14 mouse cellular contexts compared by ENCODE assay signal in genomic region chr1:144775331-144775730, GRCm38 (mm10). TPM values are rescaled to one million over a fixed set of nuclear protein-coding genes. Genes with fewer than 3 reads are reported as not detected.
DNase-seq lines count a peak whose midpoint lies in the region; ATAC-seq and TF ChIP-seq lines count a peak whose summit lies in the region.
"Had no signal": no experiment of that assay in that cellular context is flagged by ENCODE, and none has a peak within 500 bp of the region (broad histone marks: within the 10 kb centered on the region; RNA-seq: fewer than 3 reads in every experiment).

Gene Rgs18 (minus strand): TSS chr1:144775435.

- 74% methylated on average over 5 of the region's 5 CpGs for WGBS in stomach, postnatal 0 days
- 81% methylated on average over 5 of the region's 5 CpGs for WGBS in midbrain, embryonic 16.5 days

- TF ChIP-seq RAD21 in MEL (IDR thresholded peaks at IDR 0.05; ENCODE audit: low read depth, low read length), result peak; percentile 5

- no peak within 1 kb of the TSS for H3K4me2 ChIP-seq in stomach, postnatal 0 days (replicated peaks; ENCODE audit: low read depth)
- H3K4me2 ChIP-seq in midbrain, embryonic 16.5 days (ENCODE audit: low read length), result no peak within 1 kb of the TSS
- H3K4me2 ChIP-seq: limb, embryonic 15.5 days had no signal

- H3K9me3 ChIP-seq in MEL (replicated peaks; ENCODE audit: insufficient read depth, low read length), result no peaks in the 10 kb centered on the region
- no peaks in the 10 kb centered on the region for H3K9me3 ChIP-seq in stomach, postnatal 0 days (ENCODE audit: control insufficient read depth, low read length)
- no peaks in the 10 kb centered on the region for H3K9me3 ChIP-seq in midbrain, embryonic 16.5 days (replicated peaks; ENCODE audit: control insufficient read depth, low read length, poor library complexity, severe bottlenecking)
- H3K9me3 ChIP-seq: limb, embryonic 15.5 days had no signal

- ATAC-seq in hematopoietic stem cell, adult 5-6 weeks (replicated peaks in 1 of 2; ENCODE audit: insufficient read depth in 1 of 2, low FRiP score in 2 of 2, low TSS enrichment in 1 of 2, low read depth in 1 of 2, poor library complexity in 2 of 2, severe bottlenecking in 2 of 2), result peak; percentile 99 to 100
- peak; percentile 98 for ATAC-seq in megakaryocyte-erythroid progenitor cell, adult 5-6 weeks (replicated peaks; ENCODE audit: low FRiP score, low TSS enrichment, poor library complexity, severe bottlenecking)
- no peak for ATAC-seq in stomach, postnatal 0 days (ENCODE audit: low FRiP score, low TSS enrichment)
- ATAC-seq in midbrain, embryonic 16.5 days, result no peak
- ATAC-seq: inflammation-experienced regulatory T-cells, adult 6 months had no signal

- peaks cover 3 to 8% of the 10 kb centered on the region in 2 experiments; a peak in 3 of 4 replicates for H3K4me1 ChIP-seq in MEL (ENCODE audit: control insufficient read depth in 1 of 2, insufficient read depth in 2 of 2, low read length in 2 of 2)
- H3K4me1 ChIP-seq in stomach, postnatal 0 days (replicated peaks; ENCODE audit: control insufficient read depth, insufficient read depth), result no peaks in the 10 kb centered on the region
- H3K4me1 ChIP-seq in midbrain, embryonic 16.5 days (ENCODE audit: control insufficient read depth, insufficient read depth, low read length), result no peaks in the 10 kb centered on the region
- H3K4me1 ChIP-seq: limb, embryonic 15.5 days had no signal

- H3K79me2 ChIP-seq in MEL (ENCODE audit: control insufficient read depth, insufficient read depth, low read length, poor library complexity), result peaks cover 4% of the 10 kb centered on the region

- DNase-seq in kidney, adult 9 months, result peak; percentile 3
- DNase-seq in kidney, postnatal 10 days, result no peak
- DNase-seq in MEL (ENCODE audit: low read depth, low spot score), result peak; percentile 96
- DNase-seq in left cerebral cortex, postnatal 25 days (ENCODE audit: low spot score in 2 of 2), result no peak
- DNase-seq in stomach, postnatal 0 days (ENCODE audit: low spot score), result no peak
- DNase-seq: adrenal gland, adult 8-10 months; cerebellum, postnatal 10 days; right cerebral cortex, adult 18-20 months had no signal

- TF ChIP-seq POLR2A in MEL (IDR thresholded peaks at IDR 0.05; ENCODE audit: control insufficient read depth in 1 of 2, insufficient read depth in 1 of 2, low read depth in 1 of 2, low read length in 2 of 2, poor library complexity in 1 of 2), result peak in 1 of 2 experiments; percentile 32; a peak in 1 of 4 replicates

- intact Hi-C loops in left cerebral cortex, postnatal 25 days (cut with DNase I), result no loop called here

- H3K4me3 ChIP-seq in MEL (ENCODE audit: control insufficient read depth in 1 of 2, insufficient read depth in 1 of 2, low read depth in 2 of 2, low read length in 2 of 2), result peak within 1 kb of the TSS; percentile 56 to 63
- no peak within 1 kb of the TSS for H3K4me3 ChIP-seq in stomach, postnatal 0 days (ENCODE audit: low read depth, low read length)
- no peak within 1 kb of the TSS for H3K4me3 ChIP-seq in midbrain, embryonic 16.5 days (ENCODE audit: low read depth, low read length)
- H3K4me3 ChIP-seq: limb, embryonic 15.5 days; myocyte had no signal

- peak within 1 kb of the TSS; percentile 70 for H3K9ac ChIP-seq in MEL (ENCODE audit: control insufficient read depth, low read depth, low read length, poor library complexity, severe bottlenecking)
- no peak within 1 kb of the TSS for H3K9ac ChIP-seq in stomach, postnatal 0 days (ENCODE audit: low read length)
- no peak within 1 kb of the TSS for H3K9ac ChIP-seq in midbrain, embryonic 16.5 days (ENCODE audit: low read depth, low read length)
- H3K9ac ChIP-seq: limb, embryonic 15.5 days had no signal

- peaks cover 0 to 12% of the 10 kb centered on the region in 2 experiments; a peak in 2 of 4 replicates for H3K36me3 ChIP-seq in MEL (ENCODE audit: control insufficient read depth in 1 of 2, insufficient read depth in 2 of 2, low read length in 2 of 2)
- no peaks in the 10 kb centered on the region for H3K36me3 ChIP-seq in stomach, postnatal 0 days (ENCODE audit: control insufficient read depth, insufficient read depth, low read length)
- no peaks in the 10 kb centered on the region for H3K36me3 ChIP-seq in midbrain, embryonic 16.5 days (ENCODE audit: control insufficient read depth, insufficient read depth, low read length)
- H3K36me3 ChIP-seq: limb, embryonic 15.5 days had no signal

- H3K27me3 ChIP-seq in MEL (ENCODE audit: control insufficient read depth in 1 of 2, insufficient read depth in 2 of 2, low read length in 2 of 2), result no peaks in the 10 kb centered on the region
- H3K27me3 ChIP-seq in stomach, postnatal 0 days (ENCODE audit: control insufficient read depth, insufficient read depth, low read length), result no peaks in the 10 kb centered on the region
- H3K27me3 ChIP-seq in midbrain, embryonic 16.5 days (ENCODE audit: control insufficient read depth, insufficient read depth, low read depth, low read length), result no peaks in the 10 kb centered on the region
- H3K27me3 ChIP-seq: limb, embryonic 15.5 days had no signal

- TF ChIP-seq EP300 in MEL (IDR thresholded peaks at IDR 0.05; ENCODE audit: low read depth in 1 of 2, low read length in 2 of 2), result peak; percentile 98 to 100
- no peak for TF ChIP-seq EP300 in stomach, postnatal 0 days (optimal IDR thresholded peaks at IDR 0.05)

- no peak for TF ChIP-seq CTCF in MEL (IDR thresholded peaks at IDR 0.05 in 2 of 3, conservative IDR thresholded peaks at IDR 0.05 in 1 of 3; ENCODE audit: control insufficient read depth in 1 of 3, insufficient read depth in 1 of 3, low read depth in 2 of 3, low read length in 3 of 3, poor library complexity in 1 of 3, severe bottlenecking in 1 of 3)
- TF ChIP-seq CTCF in stomach, postnatal 0 days (IDR thresholded peaks at IDR 0.05; ENCODE audit: low read depth), result no peak

- H3K27ac ChIP-seq in MEL (ENCODE audit: control insufficient read depth, low read depth, low read length), result peak within 1 kb of the TSS; percentile 96
- no peak within 1 kb of the TSS for H3K27ac ChIP-seq in stomach, postnatal 0 days (replicated peaks)
- no peak within 1 kb of the TSS for H3K27ac ChIP-seq in midbrain, embryonic 16.5 days (ENCODE audit: low read length)
- H3K27ac ChIP-seq: limb, embryonic 15.5 days had no signal

TF ChIP-seq in MEL, 35 proteins besides CTCF, POLR2A, EP300 and RAD21:
- TF ChIP-seq BHLHE40 (IDR thresholded peaks at IDR 0.05; ENCODE audit: borderline replicate concordance, low read depth, low read length), result peak; percentile 64; the same call in 1 of the 2 replicates
- peak; percentile 72 for TF ChIP-seq CHD2 (IDR thresholded peaks at IDR 0.05; ENCODE audit: low read length)
- no peak for TF ChIP-seq UBTF (IDR thresholded peaks at IDR 0.05; ENCODE audit: borderline replicate concordance, insufficient read depth, low read depth, low read length)
- TF ChIP-seq RCOR1 (IDR thresholded peaks at IDR 0.05; ENCODE audit: low read depth, low read length), result peak; percentile 97
- TF ChIP-seq NELFE (IDR thresholded peaks at IDR 0.05; ENCODE audit: low read depth, low read length), result 0 out of 2 replicates have a peak, but pooled peaks have one; percentile 30
- TF ChIP-seq GATA1 (IDR thresholded peaks at IDR 0.05; ENCODE audit: low read depth, low read length), result peak; percentile 98
- TF ChIP-seq ETS1 (IDR thresholded peaks at IDR 0.05; ENCODE audit: low read depth, low read length), result peak; percentile 92
- TF ChIP-seq ZNF384 (IDR thresholded peaks at IDR 0.05; ENCODE audit: low read depth, low read length), result peak; percentile 60
- peak; percentile 98 for TF ChIP-seq TCF12 (IDR thresholded peaks at IDR 0.05; ENCODE audit: low read depth, low read length)
- no peak for TF ChIP-seq KAT2A (conservative IDR thresholded peaks at IDR 0.05; ENCODE audit: low read depth, low read length)
- TF ChIP-seq ELF1 (IDR thresholded peaks at IDR 0.05; ENCODE audit: low read depth, low read length), result no peak
- TF ChIP-seq MAFK (IDR thresholded peaks at IDR 0.05; ENCODE audit: borderline replicate concordance, low read depth, low read length), result peak; percentile 72; the same call in 1 of the 2 replicates
- peak; percentile 53; the same call in 1 of the 2 replicates for TF ChIP-seq MAZ (IDR thresholded peaks at IDR 0.05; ENCODE audit: low read depth, low read length)
- peak; percentile 77 for TF ChIP-seq TBP (IDR thresholded peaks at IDR 0.05; ENCODE audit: low read depth, low read length)
- TF ChIP-seq MXI1 (IDR thresholded peaks at IDR 0.05; ENCODE audit: low read depth, low read length), result 0 out of 2 replicates have a peak, but pooled peaks have one; percentile 47
- no peak for TF ChIP-seq USF2 (IDR thresholded peaks at IDR 0.05; ENCODE audit: borderline replicate concordance in 1 of 2, insufficient read depth in 1 of 2, low read depth in 1 of 2, low read length in 2 of 2)
- TF ChIP-seq E2F4 (IDR thresholded peaks at IDR 0.05; ENCODE audit: borderline replicate concordance, low read depth, low read length), result no peak
- TF ChIP-seq SIN3A (IDR thresholded peaks at IDR 0.05; ENCODE audit: low read length), result peak; percentile 78
- peak; percentile 98 for TF ChIP-seq TAL1 (IDR thresholded peaks at IDR 0.05; ENCODE audit: low read length)
- TF ChIP-seq NRF1 (IDR thresholded peaks at IDR 0.05; ENCODE audit: insufficient read depth, low read depth, low read length, poor library complexity, severe bottlenecking), result no peak
- peak; percentile 90 for TF ChIP-seq JUND (IDR thresholded peaks at IDR 0.05; ENCODE audit: low read depth, low read length)
- peak; percentile 60; the same call in 1 of the 2 replicates for TF ChIP-seq ZMIZ1 (IDR thresholded peaks at IDR 0.05; ENCODE audit: low read depth, low read length)
- peak; percentile 34; the same call in 1 of the 2 replicates for TF ChIP-seq MYB (IDR thresholded peaks at IDR 0.05; ENCODE audit: low read depth, low read length)
- TF ChIP-seq MYC (IDR thresholded peaks at IDR 0.05; ENCODE audit: low read depth, low read length), result peak; percentile 84; the same call in 1 of the 2 replicates

RNA-seq across cellular contexts. Expression of gene Rgs18, which starts in this region (rescaled TPM):
- total RNA-seq in MEL (2012; rRNA removed), result 4.9 and 6.4 TPM in 2 replicates
- polyA plus RNA-seq in MEL (2012; ENCODE audit: insufficient read depth in 1 of 2, insufficient read length in 2 of 2, low read depth in 1 of 2, low replicate concordance in 2 of 2, missing spikeins in 1 of 2), result 1 to 10 TPM in 1 of 2 experiments, not detected in 1; 3.8 TPM
- total RNA-seq in hematopoietic stem cell, adult 5-6 weeks (2017), result 179 and 213 TPM in 2 replicates
- 17.9 and 19.8 TPM in 2 replicates for total RNA-seq in megakaryocyte-erythroid progenitor cell, adult 5-6 weeks (2014; fragmentation: Nextera tagmentation)
- total RNA-seq in megakaryocyte-erythroid progenitor cell, adult 5-6 weeks (2017), result 40.3 and 88.9 TPM in 2 replicates
- total RNA-seq in left cerebral cortex, postnatal 25 days (2021), result under 1 TPM; 0.16 to 0.28 TPM
- 0.64 and 0.67 TPM in 2 replicates for polyA plus RNA-seq in stomach, postnatal 0 days (2015; fragmentation: Nextera tagmentation; extraction: Ambion mirVana)
- polyA plus RNA-seq in midbrain, embryonic 16.5 days (2015; fragmentation: Nextera tagmentation; extraction: Ambion mirVana), result 0.11 and 0.40 TPM in 2 replicates
- polyA plus RNA-seq: myocyte had no signal

Comparison
In these comparisons a context has a peak if more than half of its experiments do, and no peak if none do; other contexts are left out.
1. DNase-seq: peak in kidney, adult 9 months (single experiment) and MEL (single experiment); none in kidney, postnatal 10 days (single experiment), left cerebral cortex, postnatal 25 days (0 of 2) and stomach, postnatal 0 days (single experiment).
2. H3K4me3 ChIP-seq: peak in MEL (2 of 2); none in stomach, postnatal 0 days (single experiment) and midbrain, embryonic 16.5 days (single experiment).
3. ATAC-seq: peak in hematopoietic stem cell, adult 5-6 weeks (2 of 2) and megakaryocyte-erythroid progenitor cell, adult 5-6 weeks (single experiment); none in stomach, postnatal 0 days (single experiment) and midbrain, embryonic 16.5 days (single experiment).